Mouse (Mus musculus) megakaryocyte-erythroid progenitor cell, adult 5 weeks (primary cell): ENCODE data around the gene Purb. TPM values are rescaled to one million over a fixed set of nuclear protein-coding genes. Genes with fewer than 3 reads are reported as not detected.

Source experiments
- polyA plus RNA-seq: library from polyadenylated mRNA; stranded (reverse); fragments of >175 nt; gene quantifications from 2 replicates; pipeline ENCODE4 v1.2.3, GENCODE M21; 2012

Gene Purb
- polyA plus RNA-seq, result 11.1 and 14.7 TPM in 2 replicates

GRCm38 (mm10) chr11:6475867-6476484, at the start of gene Purb:
Gene Purb (minus strand): TSS chr11:6475917.

DNA sequence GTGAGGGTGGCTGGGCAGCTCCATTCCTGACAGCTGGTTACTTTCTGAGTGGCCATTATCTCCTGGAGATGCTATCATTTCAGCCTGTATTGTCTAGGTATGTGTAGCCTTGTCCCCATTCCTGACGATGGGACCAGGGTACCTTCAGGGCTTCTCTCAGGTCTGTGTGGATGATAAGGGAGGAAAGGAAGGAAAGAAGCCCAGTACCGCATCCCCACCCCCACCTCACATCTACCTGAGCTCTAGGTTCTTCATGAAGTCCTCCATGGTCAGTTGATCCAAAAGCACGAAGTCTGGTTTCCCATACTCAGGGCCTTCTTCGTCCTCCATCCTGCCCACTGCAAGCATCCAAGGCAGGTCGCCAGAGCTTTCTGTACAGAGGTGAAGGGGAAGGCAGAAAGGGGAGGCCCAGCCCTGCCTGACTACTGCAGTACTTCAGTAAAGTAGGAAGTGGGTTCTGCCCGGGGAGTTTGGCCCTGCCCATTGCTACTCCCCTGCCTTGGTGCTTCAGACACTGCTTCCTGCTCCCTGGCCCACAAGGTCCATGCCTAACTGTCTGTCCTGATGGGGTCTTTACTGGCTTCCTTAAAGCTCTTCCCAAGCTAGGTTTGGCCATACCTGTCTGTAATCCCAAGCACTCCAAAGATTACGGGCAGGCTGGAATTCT, 44.9 kb upstream of the Purb start, which contains the start of gene Myo1g:
Gene Myo1g (minus strand): TSS at position 459 of the 667 bp plus-strand sequence.

GRCm38 (mm10) chr11:6444077-6444853, 31.5 kb downstream of the Purb start, which contains the start of gene H2afv:
Gene H2afv (minus strand): TSS chr11:6444443.

Other genes starting within 250 kb of the Purb start
- not detected in 2 replicates for gene Npc1l1, start 245.8 kb downstream of the Purb start, polyA plus RNA-seq
- 19.3 and 19.5 TPM in 2 replicates for gene Ddx56, start 208.1 kb downstream of the Purb start, polyA plus RNA-seq
- gene Tmed4, start 201.0 kb downstream of the Purb start, polyA plus RNA-seq, result 69.2 and 85.5 TPM in 2 replicates
- 66.1 and 74.6 TPM in 2 replicates for gene Ogdh, start 184.3 kb downstream of the Purb start, polyA plus RNA-seq
- 302 and 343 TPM in 2 replicates for gene Zmiz2, start 86.8 kb downstream of the Purb start, polyA plus RNA-seq
- 175 and 192 TPM in 2 replicates for gene Ppia, start 60.5 kb downstream of the Purb start, polyA plus RNA-seq
- 154 and 173 TPM in 2 replicates for gene H2afv, start 31.5 kb downstream of the Purb start, polyA plus RNA-seq
- 60.0 and 82.0 TPM in 2 replicates for gene Myo1g, start 45.0 kb upstream of the Purb start, polyA plus RNA-seq
- gene Ccm2, start 71.0 kb upstream of the Purb start, polyA plus RNA-seq, result 29.7 and 31.9 TPM in 2 replicates
- gene Nacad, start 130.1 kb upstream of the Purb start, polyA plus RNA-seq, result 0.20 and 0.30 TPM in 2 replicates
- gene Tbrg4, start 150.2 kb upstream of the Purb start, polyA plus RNA-seq, result 240 and 252 TPM in 2 replicates
- not detected in 2 replicates for gene Wap, start 162.7 kb upstream of the Purb start, polyA plus RNA-seq
- 0.75 and 0.88 TPM in 2 replicates for gene Ramp3, start 182.6 kb upstream of the Purb start, polyA plus RNA-seq